Comparison of ENCODE assay signal across 9 mouse cellular contexts in the genomic region with DNA sequence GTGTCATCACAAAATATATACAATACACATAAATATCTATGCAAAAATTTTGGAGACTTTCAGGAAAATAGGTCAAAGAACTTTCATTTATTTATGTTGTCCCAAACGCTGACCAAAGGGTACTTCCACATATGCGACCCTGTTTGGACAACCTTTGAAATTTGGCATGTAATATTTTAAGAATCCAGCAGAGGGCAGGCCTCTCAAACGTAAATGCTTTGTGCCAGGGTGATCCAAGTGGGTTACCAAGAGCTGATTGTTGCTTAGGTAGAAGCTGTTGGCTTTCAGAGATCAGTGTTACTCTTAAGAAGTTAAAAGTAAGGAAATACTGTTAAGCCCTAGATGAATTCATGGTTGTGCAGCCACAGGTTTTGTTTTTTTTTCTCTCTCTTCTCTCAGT. TPM values are rescaled to one million over a fixed set of nuclear protein-coding genes. Genes with fewer than 3 reads are reported as not detected.
A peak's percentile ranks its signal among the peaks of the same experiment; 100 is the strongest.
DNase-seq lines count a peak whose midpoint lies in the region; ATAC-seq and TF ChIP-seq lines count a peak whose summit lies in the region.
"Had no signal": no experiment of that assay in that cellular context is flagged by ENCODE, and none has a peak within 500 bp of the region (broad histone marks: within the 10 kb centered on the region; RNA-seq: fewer than 3 reads in every experiment).

No protein-coding gene starts in this region.

- H3K27me3 ChIP-seq in heart, embryonic 11.5 days (ENCODE audit: control insufficient read depth, insufficient read depth, low read length): no peaks in the 10 kb centered on the region
- H3K27me3 ChIP-seq in C2C12 (ENCODE audit: control insufficient read depth, insufficient read depth, insufficient read length): peaks cover 1% of the 10 kb centered on the region
- H3K27me3 ChIP-seq in forebrain, embryonic 14.5 days (replicated peaks; ENCODE audit: control insufficient read depth, insufficient read depth, low read length): no peaks in the 10 kb centered on the region
- H3K27me3 ChIP-seq in kidney, embryonic 15.5 days: no peaks in the 10 kb centered on the region

- TF ChIP-seq CTCF in C2C12 (IDR thresholded peaks at IDR 0.05; ENCODE audit: control insufficient read depth, insufficient read depth, insufficient read length): peak; percentile 8

- H3K4me2 ChIP-seq in heart, embryonic 11.5 days: no peak overlapping the region
- no peak overlapping the region for H3K4me2 ChIP-seq in forebrain, embryonic 14.5 days (ENCODE audit: low read length)
- no peak overlapping the region for H3K4me2 ChIP-seq in kidney, embryonic 15.5 days

- no peaks in the 10 kb centered on the region for H3K4me1 ChIP-seq in heart, embryonic 11.5 days (ENCODE audit: control insufficient read depth, insufficient read depth, low read length)
- no peaks in the 10 kb centered on the region for H3K4me1 ChIP-seq in forebrain, embryonic 14.5 days (ENCODE audit: control insufficient read depth, insufficient read depth, low read length)
- no peaks in the 10 kb centered on the region for H3K4me1 ChIP-seq in kidney, embryonic 15.5 days

- H3K9ac ChIP-seq in heart, embryonic 11.5 days (ENCODE audit: low read depth, low read length): no peak overlapping the region
- no peak overlapping the region for H3K9ac ChIP-seq in forebrain, embryonic 14.5 days (ENCODE audit: low read length)
- H3K9ac ChIP-seq in kidney, embryonic 15.5 days: no peak overlapping the region

- H3K9me3 ChIP-seq in heart, embryonic 11.5 days (replicated peaks; ENCODE audit: control insufficient read depth, low read length): no peaks in the 10 kb centered on the region
- no peaks in the 10 kb centered on the region for H3K9me3 ChIP-seq in forebrain, embryonic 14.5 days (replicated peaks; ENCODE audit: control insufficient read depth, low read length)
- H3K9me3 ChIP-seq in kidney, embryonic 15.5 days (replicated peaks): no peaks in the 10 kb centered on the region

- H3K4me3 ChIP-seq in heart, embryonic 11.5 days (ENCODE audit: low read depth, low read length): no peak overlapping the region
- H3K4me3 ChIP-seq in C2C12 (ENCODE audit: insufficient read depth, poor library complexity, severe bottlenecking): no peak overlapping the region
- H3K4me3 ChIP-seq in forebrain, embryonic 14.5 days (ENCODE audit: low read depth, low read length): no peak overlapping the region
- no peak overlapping the region for H3K4me3 ChIP-seq in kidney, embryonic 15.5 days (replicated peaks)

- no peaks in the 10 kb centered on the region for H3K36me3 ChIP-seq in heart, embryonic 11.5 days (ENCODE audit: control insufficient read depth, insufficient read depth, low read length)
- no peaks in the 10 kb centered on the region for H3K36me3 ChIP-seq in C2C12 (ENCODE audit: control insufficient read depth, insufficient read depth)
- no peaks in the 10 kb centered on the region for H3K36me3 ChIP-seq in forebrain, embryonic 14.5 days (ENCODE audit: control insufficient read depth, insufficient read depth, low read length)
- no peaks in the 10 kb centered on the region for H3K36me3 ChIP-seq in kidney, embryonic 15.5 days

- no peaks in the 10 kb centered on the region for H3K79me2 ChIP-seq in C2C12 (ENCODE audit: control insufficient read depth, insufficient read depth)

- no peak overlapping the region for H3ac ChIP-seq in C2C12 (ENCODE audit: control insufficient read depth, insufficient read length, low read depth)

- DNase-seq in heart, adult 8-10 months (ENCODE audit: low spot score): peak; percentile 27
- DNase-seq in ZHBTc4 (ENCODE audit: low read depth, low spot score): peak; percentile 66
- DNase-seq in forebrain, embryonic 14.5 days (ENCODE audit: low spot score): peak; percentile 80
- peak; percentile 73 for DNase-seq in mesoderm, embryonic 11.5 days (ENCODE audit: low read depth, low spot score)
- DNase-seq in spleen, postnatal 4 days (ENCODE audit: low spot score in 2 of 2): no peak

- no peaks in the 10 kb centered on the region for H3K79me3 ChIP-seq in C2C12 (ENCODE audit: low read depth)

- no peak overlapping the region for H3K27ac ChIP-seq in heart, embryonic 11.5 days (ENCODE audit: low read depth, low read length)
- no peak overlapping the region for H3K27ac ChIP-seq in forebrain, embryonic 14.5 days (ENCODE audit: low read depth, low read length)
- no peak overlapping the region for H3K27ac ChIP-seq in kidney, embryonic 15.5 days

- no peak for ATAC-seq in heart, embryonic 11.5 days (replicated peaks; ENCODE audit: insufficient number of reproducible peaks, low FRiP score, low TSS enrichment)
- ATAC-seq in forebrain, embryonic 14.5 days: peak; percentile 44; the same call in 1 of the 2 replicates
- peak; percentile 46; the same call in 1 of the 2 replicates for ATAC-seq in kidney, embryonic 15.5 days (replicated peaks; ENCODE audit: low FRiP score)

- WGBS in heart, embryonic 11.5 days (ENCODE audit: insufficient replicate concordance): 18% methylated on average over 3 of the region's 3 CpGs
- WGBS in forebrain, embryonic 14.5 days: 14% methylated on average over 3 of the region's 3 CpGs
- 10% methylated on average over 3 of the region's 3 CpGs for WGBS in kidney, embryonic 15.5 days

TF ChIP-seq in C2C12, 6 proteins besides CTCF, POLR2A, EP300 and RAD21:
- no peak for TF ChIP-seq MYOG (IDR thresholded peaks at IDR 0.05; ENCODE audit: control insufficient read depth, extremely low read depth, insufficient read length)
- no peak for TF ChIP-seq FOSL1 (IDR thresholded peaks at IDR 0.05; ENCODE audit: insufficient read depth, low read length, poor library complexity, severe bottlenecking)
- no peak for TF ChIP-seq MAX (IDR thresholded peaks at IDR 0.05)
- no peak for TF ChIP-seq CEBPB (IDR thresholded peaks at IDR 0.05; ENCODE audit: low read depth)
- TF ChIP-seq USF1 (IDR thresholded peaks at IDR 0.05; ENCODE audit: low read depth): no peak
- no peak for TF ChIP-seq MYOD1 (IDR thresholded peaks at IDR 0.05; ENCODE audit: control insufficient read depth, insufficient read length, low read depth)

RNA-seq across cellular contexts. Expression of a gene that starts 18.9 kb away (rescaled TPM):
- total RNA-seq in heart, adult 8-10 months (2022): not detected
- polyA plus RNA-seq in heart, embryonic 11.5 days (2014; fragmentation: Nextera tagmentation; extraction: Ambion mirVana): not detected in 2 replicates
- not detected for polyA plus RNA-seq in C2C12 (2012; fragmentation: generic; extraction: Trizol)
- polyA plus RNA-seq in forebrain, embryonic 14.5 days (2014; fragmentation: Nextera tagmentation; extraction: Ambion mirVana): not detected in 2 replicates
- polyA plus RNA-seq in kidney, embryonic 15.5 days (2015; fragmentation: Nextera tagmentation; extraction: Ambion mirVana): not detected in 2 replicates
- total RNA-seq: layer of hippocampus, postnatal 25 days had no signal

Comparison
In these comparisons a context has a peak if more than half of its experiments do, and no peak if none do; other contexts are left out.
1. DNase-seq: peak in heart, adult 8-10 months (single experiment), ZHBTc4 (single experiment), forebrain, embryonic 14.5 days (single experiment) and mesoderm, embryonic 11.5 days (single experiment); none in spleen, postnatal 4 days (0 of 2).